Mouse (Mus musculus) liver, embryonic 11.5 days (tissue): ENCODE data around the gene Tnnc2. TPM values are rescaled to one million over a fixed set of nuclear protein-coding genes. Genes with fewer than 3 reads are reported as not detected.

Experiments used
- ATAC-seq: fragments of 200-750 bp; cut with Nextera tagmentation; replicated peaks from 2 replicates; pipeline ENCODE4 v1.8.0; 2017; ENCODE audit warnings: moderate number of reproducible peaks, mild to moderate bottlenecking, moderate TSS enrichment, moderate library complexity; ENCODE audit not compliant: low FRiP score
- DNase-seq: peaks from one replicate; pipeline ENCODE4 v3.0.0-alpha.2; 2017; ENCODE audit warnings: low spot score
- H3K27ac ChIP-seq: fragments of 300-500 bp; sonication (generic); 2 replicates; pipeline ENCODE4 v1.5.1; 2014; ENCODE audit warnings: mild to moderate bottlenecking, low read depth, low read length, control low read depth
- H3K27me3 ChIP-seq: fragments of 300-500 bp; sonication (generic); replicated peaks from 2 replicates; pipeline ENCODE4 v1.6.1; 2014; ENCODE audit warnings: low read length, mixed read lengths; ENCODE audit not compliant: control insufficient read depth, insufficient read depth
- H3K36me3 ChIP-seq: fragments of 300-500 bp; sonication (generic); 2 replicates; pipeline ENCODE4 v1.6.1; 2014; ENCODE audit warnings: mild to moderate bottlenecking, low read length, moderate library complexity, mixed read lengths; ENCODE audit not compliant: control insufficient read depth, insufficient read depth
- H3K4me1 ChIP-seq: fragments of 300-500 bp; sonication (generic); replicated peaks from 2 replicates; pipeline ENCODE4 v1.6.1; 2014; ENCODE audit warnings: low read length, mixed read lengths; ENCODE audit not compliant: control insufficient read depth, insufficient read depth
- H3K4me2 ChIP-seq: fragments of 300-500 bp; sonication (generic); 2 replicates; pipeline ENCODE4 v1.6.1; 2014; ENCODE audit warnings: mild to moderate bottlenecking, control low read depth, moderate library complexity
- H3K4me3 ChIP-seq: fragments of 300-500 bp; sonication (generic); 2 replicates; pipeline ENCODE4 v1.5.1; 2014; ENCODE audit warnings: low read depth, low read length, control low read depth
- H3K9ac ChIP-seq: fragments of 300-500 bp; sonication (generic); 2 replicates; pipeline ENCODE4 v1.6.1; 2014; ENCODE audit warnings: low read depth, low read length, control low read depth
- H3K9me3 ChIP-seq: fragments of 300-500 bp; sonication (generic); 2 replicates; pipeline ENCODE4 v1.6.1; 2016; ENCODE audit warnings: low read length, inconsistent platforms, mixed read lengths; ENCODE audit not compliant: control insufficient read depth
- WGBS: fragments of 180-500 bp; shearing (Covaris S2); extraction: QIAGEN DNeasy Blood & Tissue Kit; methylation state at CpG from one replicate; pipeline ENCODE4 v1.1.7; 2014; 5-methylcytosine and 5-hydroxymethylcytosine counted together
- polyA plus RNA-seq: library from polyadenylated mRNA; unstranded; fragments of >200 nt; fragmentation: Nextera tagmentation; extraction: Ambion mirVana; gene quantifications from 2 replicates; pipeline ENCODE4 v1.2.1, GENCODE M21; 2014

Tnnc2 gene
- polyA plus RNA-seq, 1 experiment from 2014 or later = 0.47 TPM

DNA sequence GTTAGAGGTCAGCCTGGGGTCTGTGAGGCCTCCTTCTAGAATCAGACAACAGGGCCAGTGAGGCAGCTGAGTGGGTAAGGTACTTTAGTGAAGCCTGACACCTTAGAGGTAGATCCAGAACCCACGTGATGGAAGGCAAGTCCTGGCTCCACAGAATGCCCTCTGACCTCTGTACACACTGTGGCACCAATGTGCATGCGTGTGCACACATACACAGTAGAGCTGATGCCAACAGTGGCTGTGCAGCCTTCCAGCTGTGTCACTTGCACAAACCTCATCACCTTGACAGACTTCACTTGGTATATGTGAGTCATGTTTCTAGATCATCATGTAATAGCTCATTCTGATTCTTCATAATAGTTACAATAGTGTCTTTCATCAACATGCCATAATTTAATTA is 27.3 kb downstream of the Tnnc2 start:
- no peak overlapping the region for H3K27ac ChIP-seq
- H3K4me3 ChIP-seq = no peak overlapping the region
- H3K4me1 ChIP-seq = no peaks in the 10 kb centered on the region; the same call in 1 of the 2 replicates
- 92% methylated on average over 2 of the region's 2 CpGs for WGBS
- no peak for DNase-seq
- no peak overlapping the region for H3K9ac ChIP-seq
- H3K36me3 ChIP-seq = peaks cover 48% of the 10 kb centered on the region
- no peak overlapping the region for H3K4me2 ChIP-seq
- no peaks in the 10 kb centered on the region for H3K27me3 ChIP-seq
- no peaks in the 10 kb centered on the region for H3K9me3 ChIP-seq
- no peak for ATAC-seq

DNA sequence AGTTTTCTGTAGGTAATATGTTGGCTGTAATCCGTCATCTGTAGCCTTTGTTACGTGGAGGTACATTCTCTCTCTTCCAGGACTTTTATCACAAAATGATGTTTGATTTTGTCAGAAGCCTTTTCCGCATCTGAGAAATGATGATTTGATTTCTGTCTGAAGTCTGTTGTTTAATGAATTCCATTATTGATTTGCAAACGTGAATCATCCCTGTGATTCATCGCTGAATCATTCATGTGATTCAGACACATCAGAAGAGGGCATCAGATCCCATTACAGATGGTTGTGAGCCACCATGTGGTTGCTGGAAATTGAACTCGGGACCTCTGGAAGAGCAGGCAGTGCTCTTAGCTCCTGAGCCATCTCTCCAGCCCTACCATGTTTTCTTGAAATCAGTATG is 30.8 kb downstream of the Tnnc2 start:
- no peaks in the 10 kb centered on the region for H3K27me3 ChIP-seq
- H3K9ac ChIP-seq = no peak overlapping the region
- no peak overlapping the region for H3K4me3 ChIP-seq
- WGBS = 89% methylated on average over 6 of the region's 6 CpGs
- no peaks in the 10 kb centered on the region for H3K9me3 ChIP-seq
- H3K4me2 ChIP-seq = no peak overlapping the region
- no peak overlapping the region for H3K27ac ChIP-seq
- ATAC-seq (no peak), DNase-seq (no peak)
- peaks cover 17% of the 10 kb centered on the region for H3K36me3 ChIP-seq
- peaks cover 7% of the 10 kb centered on the region; the same call in 1 of the 2 replicates for H3K4me1 ChIP-seq

DNA sequence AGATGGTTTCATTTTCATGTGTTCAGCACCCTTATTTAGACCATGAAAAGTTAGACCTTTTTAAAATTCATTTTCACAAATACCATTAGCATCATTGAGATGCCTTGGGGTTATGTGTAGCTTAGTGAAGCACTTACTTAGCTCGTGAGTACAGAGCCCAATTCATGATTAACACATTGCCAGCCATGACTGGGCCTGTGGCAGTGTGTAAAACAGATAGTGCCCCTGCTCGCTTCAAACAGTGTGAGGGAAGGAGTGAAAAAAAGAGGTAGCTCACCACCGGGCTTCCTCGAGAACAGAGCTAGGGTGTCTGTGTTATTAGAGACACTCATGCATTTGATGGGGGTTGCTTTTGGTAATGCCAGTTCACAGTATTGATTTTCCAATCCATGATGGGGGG is 31.6 kb downstream of the Tnnc2 start:
- H3K36me3 ChIP-seq = peaks cover 17% of the 10 kb centered on the region
- no peak overlapping the region for H3K4me2 ChIP-seq
- H3K4me1 ChIP-seq = peaks cover 7% of the 10 kb centered on the region; the same call in 1 of the 2 replicates
- WGBS = 73% methylated on average over 4 of the region's 4 CpGs
- H3K27me3 ChIP-seq = no peaks in the 10 kb centered on the region
- no peaks in the 10 kb centered on the region for H3K9me3 ChIP-seq
- no peak for DNase-seq
- H3K4me3 ChIP-seq = no peak overlapping the region
- H3K9ac ChIP-seq = no peak overlapping the region
- no peak for ATAC-seq
- H3K27ac ChIP-seq = no peak overlapping the region

DNA sequence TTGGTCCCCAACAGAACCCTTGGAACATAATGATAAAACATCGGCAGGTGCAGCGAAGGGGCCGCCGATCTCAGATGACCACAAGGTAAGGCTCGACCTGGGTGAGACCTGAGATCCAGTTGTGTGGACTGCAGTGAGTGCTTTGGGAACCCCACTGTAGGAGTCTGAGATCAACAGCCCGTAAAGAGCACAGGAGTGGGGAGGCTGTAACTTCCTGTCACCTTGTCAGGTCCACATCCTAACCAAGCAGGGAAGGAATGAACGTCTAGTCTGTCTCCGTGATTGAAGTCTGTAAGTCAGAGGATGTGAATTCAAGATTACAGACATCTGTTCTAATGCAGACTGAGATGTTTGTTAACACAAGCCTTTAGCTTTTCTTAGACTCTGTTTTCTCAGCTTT is 33.1 kb downstream of the Tnnc2 start:
- DNase-seq (no peak), ATAC-seq (no peak; the same call in 1 of the 2 replicates)
- peaks cover 7% of the 10 kb centered on the region; the same call in 1 of the 2 replicates for H3K4me1 ChIP-seq
- peak overlapping the region; percentile 83 for H3K9ac ChIP-seq
- H3K27me3 ChIP-seq = no peaks in the 10 kb centered on the region
- peaks cover 12% of the 10 kb centered on the region for H3K36me3 ChIP-seq
- no peak overlapping the region for H3K27ac ChIP-seq
- H3K9me3 ChIP-seq = no peaks in the 10 kb centered on the region
- H3K4me2 ChIP-seq = peak overlapping the region; percentile 88
- H3K4me3 ChIP-seq = peak overlapping the region; percentile 87
- WGBS = 40% methylated on average over 8 of the region's 8 CpGs

DNA sequence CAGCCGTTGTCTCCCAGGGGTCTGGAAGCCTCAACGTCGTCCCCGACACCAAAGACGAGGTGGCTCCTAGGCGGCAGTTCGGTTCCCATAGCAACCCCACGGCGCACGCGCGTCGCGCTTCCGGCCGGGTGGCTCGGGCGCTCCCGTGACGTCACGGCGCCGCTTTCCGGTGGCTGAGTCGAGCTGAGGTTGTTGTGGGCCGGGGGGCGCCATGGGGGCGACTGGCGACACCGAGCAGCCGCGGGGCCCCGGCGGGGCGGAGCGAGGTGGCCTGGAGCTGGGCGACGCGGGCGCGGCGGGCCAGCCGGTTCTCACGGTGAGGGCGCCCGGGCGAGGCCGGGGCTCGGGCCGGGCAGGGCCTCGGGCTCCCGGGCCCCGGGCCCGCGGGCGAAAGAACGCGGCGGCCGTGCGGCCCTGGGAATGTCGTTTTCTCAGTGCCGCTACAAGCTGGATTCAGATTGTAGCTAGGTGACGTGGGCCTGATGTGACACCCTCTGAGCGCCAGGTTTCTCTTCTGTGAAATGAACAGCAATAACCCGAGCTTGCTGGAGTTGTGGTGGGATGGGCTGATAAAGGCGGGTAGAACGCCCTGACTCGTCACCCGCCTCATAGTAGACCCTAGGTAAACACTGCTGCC is 33.8 kb downstream of the Tnnc2 start, which contains the start of the genes Wfdc3 and Dnttip1:
TSS of gene Wfdc3 (minus strand) at position 89 of the 637 bp plus-strand sequence.
TSS of gene Dnttip1 (plus strand) at position 141 of the 637 bp plus-strand sequence.
- ATAC-seq = peak; percentile 89
- peak within 1 kb of the TSS; percentile 83 for H3K9ac ChIP-seq
- H3K4me2 ChIP-seq = peak within 1 kb of the TSS; percentile 88
- no peaks in the 10 kb centered on the region for H3K9me3 ChIP-seq
- H3K36me3 ChIP-seq = peaks cover 10% of the 10 kb centered on the region
- H3K27me3 ChIP-seq = no peaks in the 10 kb centered on the region
- WGBS = 0% methylated on average over 55 of the region's 70 CpGs
- H3K27ac ChIP-seq = peak within 1 kb of the TSS; percentile 63; the same call in 1 of the 2 replicates
- H3K4me1 ChIP-seq = peaks cover 7% of the 10 kb centered on the region; the same call in 1 of the 2 replicates
- H3K4me3 ChIP-seq = peak within 1 kb of the TSS; percentile 87
- peak; percentile 96 for DNase-seq

DNA sequence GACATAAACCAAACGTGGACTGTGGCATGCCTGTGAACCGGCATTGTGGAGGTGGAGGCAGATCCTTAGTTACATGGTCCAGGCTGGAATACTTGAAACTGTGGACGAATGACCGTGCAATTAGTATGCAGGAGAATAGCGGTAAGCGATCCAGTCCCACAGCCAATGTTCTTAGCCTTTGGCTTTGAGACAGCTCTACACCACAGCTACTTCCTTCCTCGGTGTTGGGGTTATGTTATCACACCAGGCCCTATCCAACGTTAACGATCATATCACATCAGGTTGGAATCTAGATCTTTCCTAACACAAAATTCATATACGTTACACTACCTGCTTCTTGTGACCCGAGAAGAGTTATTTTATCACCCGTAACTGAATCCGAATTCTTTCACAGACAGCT is 34.8 kb downstream of the Tnnc2 start:
- Histone ChIP-seq H3K27ac (no peak overlapping the region), H3K4me2 (peak overlapping the region; percentile 88), H3K9ac (peak overlapping the region; percentile 83; the same call in 1 of the 2 replicates), H3K9me3 (no peaks in the 10 kb centered on the region), H3K4me1 (peaks cover 7% of the 10 kb centered on the region; the same call in 1 of the 2 replicates), H3K4me3 (peak overlapping the region; percentile 87), H3K36me3 (peaks cover 7% of the 10 kb centered on the region), H3K27me3 (no peaks in the 10 kb centered on the region)
- ATAC-seq (no peak), DNase-seq (no peak)
- WGBS = 59% methylated on average over 13 of the region's 13 CpGs

DNA sequence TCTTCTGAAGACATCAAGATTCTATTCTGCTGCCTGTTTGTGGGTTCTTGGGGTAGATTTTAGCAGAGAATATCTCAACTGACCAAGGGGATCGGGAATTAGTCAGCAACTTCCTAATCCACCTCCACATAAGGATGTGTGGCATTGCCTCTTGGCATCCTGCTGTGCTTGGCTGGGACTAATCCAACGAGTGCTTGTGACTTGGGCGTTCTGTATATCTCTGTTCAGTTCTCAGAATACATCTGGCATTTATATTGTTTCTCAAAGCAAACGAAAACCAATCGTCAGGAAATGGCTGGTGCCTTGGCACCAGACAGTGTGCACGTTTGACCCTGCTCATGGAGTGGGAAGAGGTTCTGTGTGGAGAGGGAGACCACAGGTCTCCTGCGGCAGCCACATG is 39.9 kb downstream of the Tnnc2 start:
- DNase-seq (no peak), ATAC-seq (no peak)
- 70% methylated on average over 7 of the region's 7 CpGs for WGBS
- Histone ChIP-seq H3K4me3 (no peak overlapping the region), H3K27me3 (no peaks in the 10 kb centered on the region), H3K9me3 (no peaks in the 10 kb centered on the region), H3K9ac (no peak overlapping the region), H3K27ac (no peak overlapping the region), H3K4me2 (no peak overlapping the region), H3K36me3 (no peaks in the 10 kb centered on the region), H3K4me1 (no peaks in the 10 kb centered on the region)

DNA sequence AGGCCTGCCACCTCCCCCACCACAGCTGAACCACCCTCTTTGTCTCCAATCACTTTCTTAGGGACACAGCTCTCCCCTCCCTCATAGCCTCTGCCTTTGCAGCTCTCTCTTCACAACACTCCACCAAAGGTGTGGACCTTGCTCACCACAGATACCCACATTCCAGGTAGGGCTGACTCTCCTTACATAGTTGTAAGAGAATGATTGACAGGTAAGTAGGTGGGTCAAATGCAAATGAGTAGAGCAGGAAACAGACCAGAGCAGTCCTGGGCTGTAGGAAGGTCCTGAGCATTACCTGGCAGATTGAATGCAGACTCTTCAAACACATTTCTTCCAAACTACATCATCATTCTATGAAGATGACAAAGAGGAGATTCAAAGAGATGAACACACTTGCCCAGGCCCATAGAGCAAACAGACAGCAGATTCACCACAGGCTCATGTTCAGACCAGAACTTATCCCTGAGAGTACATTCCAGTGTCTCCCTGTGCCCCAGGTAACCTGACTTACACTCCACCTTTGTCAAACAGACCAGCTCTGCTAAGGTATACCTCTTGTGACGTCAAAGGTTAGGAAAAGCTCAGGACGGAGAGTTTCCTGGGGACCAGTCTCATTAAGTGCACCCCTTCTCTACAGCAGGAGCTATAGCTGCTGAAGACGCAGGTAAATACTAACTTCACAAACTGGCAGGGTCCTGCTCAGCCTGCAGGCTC is 42.2 kb downstream of the Tnnc2 start:
- WGBS = 62% methylated on average over 3 of the region's 3 CpGs
- Histone ChIP-seq H3K9ac (no peak overlapping the region), H3K4me1 (no peaks in the 10 kb centered on the region), H3K4me2 (no peak overlapping the region), H3K27me3 (no peaks in the 10 kb centered on the region), H3K9me3 (no peaks in the 10 kb centered on the region), H3K4me3 (no peak overlapping the region), H3K36me3 (no peaks in the 10 kb centered on the region), H3K27ac (no peak overlapping the region)
- ATAC-seq = no peak
- no peak for DNase-seq
